Mouse (Mus musculus): Measurements from ENCODE around the gene Trim47. TPM values are rescaled to one million over a fixed set of nuclear protein-coding genes. Genes with fewer than 3 reads are reported as not detected.

Trim47 gene
- polyA plus RNA-seq (2021; fragmentation: Nextera tagmentation) = 2.7 and 4.7 TPM in 2 replicates
- long read RNA-seq, experiment 1, transcript Trim47-202 (6 exons, 2,192 nt) = major isoform, 11 of 21 reads
- long read RNA-seq, experiment 1, partial matches to known transcripts = 0 of 21 reads
- long read RNA-seq, experiment 1, other reads (novel, unspliced or antisense) = 4 of 21 reads
- long read RNA-seq, experiment 2, partial matches to known transcripts = 0 of 3 reads
- long read RNA-seq, experiment 2, other reads (novel, unspliced or antisense) = 1 of 3 reads

GRCm38 (mm10) chr11:116127156-116127980, at the start of gene Trim47:
Gene Trim47 (minus strand): TSS chr11:116127210.

GRCm38 (mm10) chr11:116167884-116168439, 41.0 kb upstream of the Trim47 start, which contains the start of gene Fbf1:
Gene Fbf1 (minus strand): TSS chr11:116168166.

GRCm38 (mm10) chr11:116138468-116139138, 11.6 kb upstream of the Trim47 start, which contains the start of gene Mrpl38:
Gene Mrpl38 (minus strand): TSS chr11:116138868.

GRCm38 (mm10) chr11:116130488-116131205, 3.6 kb upstream of the Trim47 start, which contains the start of gene Trim65:
Gene Trim65 (minus strand): TSS chr11:116131128.

GRCm38 (mm10) chr11:116086258-116087193, 40.5 kb downstream of the Trim47 start, which contains the start of gene Wbp2:
Gene Wbp2 (minus strand): TSS chr11:116086995.

GRCm38 (mm10) chr11:116077446-116078204, 49.4 kb downstream of the Trim47 start, which contains the start of gene Unc13d:
Gene Unc13d (minus strand): TSS chr11:116077961.

Other genes with a start within 250 kb of the Trim47 start
- gene Smim5, start 227.2 kb downstream of the Trim47 start, polyA plus RNA-seq (2021; fragmentation: Nextera tagmentation) = 1.4 and 1.7 TPM in 2 replicates
- gene Smim6, start 215.2 kb downstream of the Trim47 start, polyA plus RNA-seq (2021; fragmentation: Nextera tagmentation) = not detected in 2 replicates
- 26.6 and 36.8 TPM in 2 replicates for gene Sap30bp, start 193.9 kb downstream of the Trim47 start, polyA plus RNA-seq (2021; fragmentation: Nextera tagmentation)
- 7.0 and 8.5 TPM in 2 replicates for gene Recql5, start 193.7 kb downstream of the Trim47 start, polyA plus RNA-seq (2021; fragmentation: Nextera tagmentation)
- gene Itgb4, start 152.5 kb downstream of the Trim47 start, polyA plus RNA-seq (2021; fragmentation: Nextera tagmentation) = 3.5 and 3.7 TPM in 2 replicates
- 19.0 and 23.7 TPM in 2 replicates for gene Galk1, start 114.5 kb downstream of the Trim47 start, polyA plus RNA-seq (2021; fragmentation: Nextera tagmentation)
- 208 and 343 TPM in 2 replicates for gene H3f3b, start 99.2 kb downstream of the Trim47 start, polyA plus RNA-seq (2021; fragmentation: Nextera tagmentation)
- 5.8 and 7.4 TPM in 2 replicates for gene Unk, start 96.9 kb downstream of the Trim47 start, polyA plus RNA-seq (2021; fragmentation: Nextera tagmentation)
- gene Unc13d, start 49.2 kb downstream of the Trim47 start, polyA plus RNA-seq (2021; fragmentation: Nextera tagmentation) = 1.0 and 1.3 TPM in 2 replicates
- gene Wbp2, start 40.2 kb downstream of the Trim47 start, polyA plus RNA-seq (2021; fragmentation: Nextera tagmentation) = 252 and 516 TPM in 2 replicates
- 2.0 and 2.8 TPM in 2 replicates for gene Trim65, start 3.9 kb upstream of the Trim47 start, polyA plus RNA-seq (2021; fragmentation: Nextera tagmentation)
- 62.0 and 78.9 TPM in 2 replicates for gene Mrpl38, start 11.7 kb upstream of the Trim47 start, polyA plus RNA-seq (2021; fragmentation: Nextera tagmentation)
- gene Fbf1, start 41.0 kb upstream of the Trim47 start, polyA plus RNA-seq (2021; fragmentation: Nextera tagmentation) = 25.2 and 27.1 TPM in 2 replicates
- gene Ten1, start 71.6 kb upstream of the Trim47 start, polyA plus RNA-seq (2021; fragmentation: Nextera tagmentation) = 100.0 and 109 TPM in 2 replicates
- 65.0 and 76.9 TPM in 2 replicates for gene Acox1, start 71.8 kb upstream of the Trim47 start, polyA plus RNA-seq (2021; fragmentation: Nextera tagmentation)
- gene Evpl, start 110.9 kb upstream of the Trim47 start, polyA plus RNA-seq (2021; fragmentation: Nextera tagmentation) = 0.53 and 0.79 TPM in 2 replicates
- gene Srp68, start 147.0 kb upstream of the Trim47 start, polyA plus RNA-seq (2021; fragmentation: Nextera tagmentation) = 25.9 and 34.4 TPM in 2 replicates
- gene Galr2, start 153.7 kb upstream of the Trim47 start, polyA plus RNA-seq (2021; fragmentation: Nextera tagmentation) = not detected in 2 replicates
- gene Exoc7, start 180.0 kb upstream of the Trim47 start, polyA plus RNA-seq (2021; fragmentation: Nextera tagmentation) = 44.9 and 81.5 TPM in 2 replicates
- 1.0 and 3.7 TPM in 2 replicates for gene Foxj1, start 208.2 kb upstream of the Trim47 start, polyA plus RNA-seq (2021; fragmentation: Nextera tagmentation)